Mouse (Mus musculus): ENCODE results near the gene Gna14. TPM values are rescaled to one million over a fixed set of nuclear protein-coding genes. Genes with fewer than 3 reads are reported as not detected.

Gene Gna14
- total and polyA plus RNA-seq, 2 experiments = 1.7 to 2.7 TPM

GRCm38 (mm10) chr19:16584546-16584945 is 149.0 kb downstream of the Gna14 start:
- no peaks in the 10 kb centered on the region for H3K4me1 ChIP-seq (ENCODE audit: control insufficient read depth, insufficient read depth, low read length)
- H3K4me3 ChIP-seq (ENCODE audit: insufficient read depth, low read depth, low read length) = no peak overlapping the region
- no peak overlapping the region for H3K9ac ChIP-seq (ENCODE audit: low read depth, low read length)
- WGBS = 71% methylated on average over 7 of the region's 7 CpGs
- no peaks in the 10 kb centered on the region for H3K27me3 ChIP-seq (ENCODE audit: control insufficient read depth, insufficient read depth, low read length)
- no peak for DNase-seq (ENCODE audit: extremely low read depth, low read depth, low spot score)
- TF ChIP-seq CTCF (IDR thresholded peaks at IDR 0.05; ENCODE audit: low read depth, low read length) (no peak), POLR2A (IDR thresholded peaks at IDR 0.05; ENCODE audit: extremely low read depth, insufficient read depth, low read length) (no peak)
- no peaks in the 10 kb centered on the region for H3K36me3 ChIP-seq (ENCODE audit: control insufficient read depth, insufficient read depth, low read length)
- no peaks in the 10 kb centered on the region for H3K79me2 ChIP-seq (ENCODE audit: control insufficient read depth, insufficient read depth, low read length)
- H3K27ac ChIP-seq (replicated peaks; ENCODE audit: insufficient read depth, low read depth, low read length) = no peak overlapping the region

DNA sequence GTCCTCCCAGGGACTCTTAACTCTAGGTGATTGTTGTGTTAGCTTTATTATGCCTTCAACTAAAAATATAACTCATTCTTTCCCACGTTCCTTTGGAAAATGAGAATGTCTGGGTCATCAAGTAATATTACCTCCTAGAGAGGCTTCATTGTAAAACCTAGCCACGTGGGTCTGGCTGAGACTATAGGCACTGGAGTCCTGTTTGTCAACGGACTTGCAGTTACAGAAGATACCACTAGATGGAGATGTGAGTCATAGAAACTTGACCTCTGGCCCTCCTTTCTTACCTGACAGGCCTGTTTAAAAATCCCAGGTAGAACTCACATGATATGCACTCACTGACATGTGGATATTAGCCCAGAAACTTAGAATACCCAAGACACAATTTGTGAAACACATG is 149.8 kb downstream of the Gna14 start:
- WGBS = 12% methylated on average over 3 of the region's 3 CpGs
- H3K36me3 ChIP-seq (ENCODE audit: control insufficient read depth, insufficient read depth, low read length) = no peaks in the 10 kb centered on the region
- H3K27me3 ChIP-seq (ENCODE audit: control insufficient read depth, insufficient read depth, low read length) = no peaks in the 10 kb centered on the region
- no peak overlapping the region for H3K4me3 ChIP-seq (ENCODE audit: insufficient read depth, low read depth, low read length)
- TF ChIP-seq CTCF (IDR thresholded peaks at IDR 0.05; ENCODE audit: low read depth, low read length) (peak; percentile 38; the same call in 1 of the 2 replicates), POLR2A (IDR thresholded peaks at IDR 0.05; ENCODE audit: extremely low read depth, insufficient read depth, low read length) (no peak)
- H3K79me2 ChIP-seq (ENCODE audit: control insufficient read depth, insufficient read depth, low read length) = no peaks in the 10 kb centered on the region
- no peak overlapping the region for H3K27ac ChIP-seq (replicated peaks; ENCODE audit: insufficient read depth, low read depth, low read length)
- H3K4me1 ChIP-seq (ENCODE audit: control insufficient read depth, insufficient read depth, low read length) = no peaks in the 10 kb centered on the region
- no peak overlapping the region for H3K9ac ChIP-seq (ENCODE audit: low read depth, low read length)
- peak; percentile 59 for DNase-seq (ENCODE audit: extremely low read depth, low read depth, low spot score)

DNA sequence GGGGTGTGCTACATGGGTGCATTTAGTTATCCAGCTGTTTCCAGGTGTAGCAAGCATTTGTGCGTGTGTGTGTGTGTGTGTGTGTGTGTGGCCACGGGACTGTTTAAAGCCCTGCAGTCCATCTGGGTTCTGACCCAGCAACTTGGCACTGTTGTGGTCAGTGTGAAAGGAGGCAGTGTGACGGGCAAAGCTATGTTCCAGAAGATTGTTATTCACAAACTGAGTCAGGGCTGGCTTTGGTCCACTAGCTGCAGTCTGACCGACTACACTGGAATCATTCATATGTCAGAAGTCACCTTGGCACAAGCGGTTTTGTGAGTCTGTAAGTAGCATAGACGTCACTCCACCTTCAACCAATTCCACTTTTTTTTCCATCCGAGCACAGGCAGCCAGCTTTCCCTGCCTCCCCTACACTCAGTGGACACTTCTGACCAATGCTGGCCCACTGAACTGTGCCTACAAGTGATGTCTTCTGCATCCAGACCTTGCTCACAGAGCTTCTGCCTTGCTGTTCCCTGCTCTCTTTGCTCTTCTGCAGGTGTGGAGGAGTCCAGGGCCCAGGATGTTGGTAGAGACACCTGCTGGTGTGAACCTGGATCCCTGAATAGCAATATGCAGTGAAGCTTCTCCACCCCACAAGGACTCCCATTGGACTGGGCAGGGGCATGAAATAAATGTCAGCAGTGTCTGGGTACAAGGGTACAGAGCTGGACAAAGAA is 157.9 kb downstream of the Gna14 start:
- Histone ChIP-seq H3K27ac (replicated peaks; ENCODE audit: insufficient read depth, low read depth, low read length) (no peak overlapping the region), H3K4me3 (ENCODE audit: insufficient read depth, low read depth, low read length) (no peak overlapping the region), H3K9ac (ENCODE audit: low read depth, low read length) (no peak overlapping the region), H3K79me2 (ENCODE audit: control insufficient read depth, insufficient read depth, low read length) (no peaks in the 10 kb centered on the region), H3K36me3 (ENCODE audit: control insufficient read depth, insufficient read depth, low read length) (no peaks in the 10 kb centered on the region), H3K27me3 (ENCODE audit: control insufficient read depth, insufficient read depth, low read length) (no peaks in the 10 kb centered on the region), H3K4me1 (ENCODE audit: control insufficient read depth, insufficient read depth, low read length) (no peaks in the 10 kb centered on the region)
- TF ChIP-seq POLR2A (IDR thresholded peaks at IDR 0.05; ENCODE audit: extremely low read depth, insufficient read depth, low read length) (no peak), CTCF (IDR thresholded peaks at IDR 0.05; ENCODE audit: low read depth, low read length) (no peak)
- WGBS = 84% methylated on average over 7 of the region's 7 CpGs
- DNase-seq (ENCODE audit: extremely low read depth, low read depth, low spot score) = no peak

- Histone ChIP-seq H3K27ac (replicated peaks; ENCODE audit: insufficient read depth, low read depth, low read length) (no peak overlapping the region), H3K4me1 (ENCODE audit: control insufficient read depth, insufficient read depth, low read length) (no peaks in the 10 kb centered on the region), H3K4me3 (ENCODE audit: insufficient read depth, low read depth, low read length) (no peak overlapping the region), H3K27me3 (ENCODE audit: control insufficient read depth, insufficient read depth, low read length) (no peaks in the 10 kb centered on the region), H3K9ac (ENCODE audit: low read depth, low read length) (no peak overlapping the region), H3K36me3 (ENCODE audit: control insufficient read depth, insufficient read depth, low read length) (no peaks in the 10 kb centered on the region), H3K79me2 (ENCODE audit: control insufficient read depth, insufficient read depth, low read length) (no peaks in the 10 kb centered on the region)
- TF ChIP-seq POLR2A (IDR thresholded peaks at IDR 0.05; ENCODE audit: extremely low read depth, insufficient read depth, low read length) = no peak
- no peak for TF ChIP-seq CTCF (IDR thresholded peaks at IDR 0.05; ENCODE audit: low read depth, low read length)
- no peak for DNase-seq (ENCODE audit: extremely low read depth, low read depth, low spot score)
Observed at GRCm38 (mm10) chr19:16593975-16594317, 158.4 kb downstream of the Gna14 start.

DNA sequence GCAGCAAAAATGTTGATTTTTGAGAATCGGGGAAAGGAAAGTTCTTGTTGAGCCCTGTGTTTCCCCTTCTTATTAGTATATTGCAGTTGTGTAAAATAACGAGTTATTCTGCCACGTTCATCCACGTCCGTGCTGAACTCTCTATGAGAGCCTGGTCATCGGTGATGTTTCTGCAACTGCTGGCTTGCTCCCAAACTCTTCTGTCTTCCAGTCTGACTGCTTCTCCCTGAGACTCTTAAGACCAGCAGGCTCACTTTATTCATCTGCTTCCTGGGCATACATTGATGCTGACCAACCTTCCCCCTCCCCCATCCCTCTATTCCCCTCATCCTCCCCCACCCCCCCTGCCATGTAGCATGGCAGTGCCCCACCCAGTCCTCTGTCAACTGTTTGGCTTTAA is 161.7 kb downstream of the Gna14 start:
- TF ChIP-seq POLR2A (IDR thresholded peaks at IDR 0.05; ENCODE audit: extremely low read depth, insufficient read depth, low read length) = no peak
- TF ChIP-seq CTCF (IDR thresholded peaks at IDR 0.05; ENCODE audit: low read depth, low read length) = no peak
- Histone ChIP-seq H3K9ac (ENCODE audit: low read depth, low read length) (no peak overlapping the region), H3K36me3 (ENCODE audit: control insufficient read depth, insufficient read depth, low read length) (no peaks in the 10 kb centered on the region), H3K79me2 (ENCODE audit: control insufficient read depth, insufficient read depth, low read length) (no peaks in the 10 kb centered on the region), H3K4me1 (ENCODE audit: control insufficient read depth, insufficient read depth, low read length) (no peaks in the 10 kb centered on the region), H3K4me3 (ENCODE audit: insufficient read depth, low read depth, low read length) (no peak overlapping the region), H3K27ac (replicated peaks; ENCODE audit: insufficient read depth, low read depth, low read length) (no peak overlapping the region), H3K27me3 (ENCODE audit: control insufficient read depth, insufficient read depth, low read length) (no peaks in the 10 kb centered on the region)
- 77% methylated on average over 6 of the region's 6 CpGs for WGBS
- DNase-seq (ENCODE audit: extremely low read depth, low read depth, low spot score) = no peak

DNA sequence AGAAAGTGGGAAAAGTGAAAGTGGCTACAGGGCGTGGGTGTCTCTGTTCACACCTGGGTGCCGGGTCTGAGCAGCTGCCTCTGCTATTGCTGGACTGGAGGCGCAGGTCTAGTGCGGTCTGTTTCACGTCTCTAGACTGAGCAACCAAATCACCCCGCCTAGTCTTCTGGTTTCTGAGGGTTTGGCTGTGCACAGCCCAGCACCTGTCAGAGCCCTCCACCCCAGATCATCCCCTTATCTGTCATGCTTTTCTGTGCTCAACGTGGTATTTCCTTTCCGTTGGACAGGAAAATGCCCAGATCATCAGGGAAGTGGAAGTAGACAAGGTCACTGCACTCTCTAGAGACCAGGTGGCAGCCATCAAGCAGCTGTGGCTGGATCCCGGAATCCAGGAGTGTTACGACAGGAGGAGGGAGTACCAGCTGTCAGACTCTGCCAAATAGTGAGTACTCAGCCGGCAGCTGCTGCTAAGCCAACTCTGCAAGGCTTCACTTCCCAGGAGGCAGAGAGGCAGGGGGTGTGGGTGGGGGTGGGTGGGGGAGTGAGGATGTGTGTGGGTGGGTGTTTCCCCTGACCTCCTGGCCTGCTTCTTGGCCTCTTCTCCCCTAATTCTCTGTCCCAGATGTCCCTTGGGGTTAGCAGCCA is 163.2 kb downstream of the Gna14 start:
- H3K9ac ChIP-seq (ENCODE audit: low read depth, low read length) = no peak overlapping the region
- H3K4me3 ChIP-seq (ENCODE audit: insufficient read depth, low read depth, low read length) = no peak overlapping the region
- no peaks in the 10 kb centered on the region for H3K27me3 ChIP-seq (ENCODE audit: control insufficient read depth, insufficient read depth, low read length)
- no peaks in the 10 kb centered on the region for H3K79me2 ChIP-seq (ENCODE audit: control insufficient read depth, insufficient read depth, low read length)
- no peak overlapping the region for H3K27ac ChIP-seq (replicated peaks; ENCODE audit: insufficient read depth, low read depth, low read length)
- WGBS = 65% methylated on average over 11 of the region's 11 CpGs
- H3K36me3 ChIP-seq (ENCODE audit: control insufficient read depth, insufficient read depth, low read length) = no peaks in the 10 kb centered on the region
- no peaks in the 10 kb centered on the region for H3K4me1 ChIP-seq (ENCODE audit: control insufficient read depth, insufficient read depth, low read length)
- TF ChIP-seq POLR2A (IDR thresholded peaks at IDR 0.05; ENCODE audit: extremely low read depth, insufficient read depth, low read length) (no peak), CTCF (IDR thresholded peaks at IDR 0.05; ENCODE audit: low read depth, low read length) (no peak)
- no peak for DNase-seq (ENCODE audit: extremely low read depth, low read depth, low spot score)
